Mouse (Mus musculus) ES-Bruce4 (cell line): ENCODE data around the gene Adcy6.

Experiments used
- CTCF ChIP-seq: IDR thresholded peaks from one replicate; pipeline ENCODE4 v1.8.1; 2011; ENCODE audit warnings: low read depth, low read length
- EP300 ChIP-seq: IDR thresholded peaks from 2 replicates; pipeline ENCODE4 v1.6.1; 2011; ENCODE audit warnings: low read depth, low read length; ENCODE audit not compliant: insufficient read depth
- POLR2A ChIP-seq: IDR thresholded peaks from one replicate; pipeline ENCODE4 v1.8.1; 2011; ENCODE audit warnings: low read length; ENCODE audit not compliant: insufficient read depth

GRCm38 (mm10) chr15:98608784-98609250 lies 1.1 kb downstream of the Adcy6 start:
- no peak for TF ChIP-seq CTCF
- TF ChIP-seq EP300: no peak
- TF ChIP-seq POLR2A: no peak
